Mouse (Mus musculus) ES-Bruce4 (cell line): ENCODE data around the gene Olfr351. TPM values are rescaled to one million over a fixed set of nuclear protein-coding genes. Genes with fewer than 3 reads are reported as not detected.

Experiments
- H3K27ac ChIP-seq: 2 replicates; pipeline ENCODE4 v1.5.1; 2012; ENCODE audit warnings: low read length, inconsistent platforms; ENCODE audit not compliant: insufficient read depth
- H3K27me3 ChIP-seq: 2 replicates; pipeline ENCODE4 v1.6.1; 2012; ENCODE audit warnings: mild to moderate bottlenecking, low read length, inconsistent platforms; ENCODE audit not compliant: control insufficient read depth, poor library complexity, insufficient read depth, severe bottlenecking
- H3K36me3 ChIP-seq: 2 replicates; pipeline ENCODE4 v1.6.1; 2012; ENCODE audit warnings: inconsistent platforms, mild to moderate bottlenecking, low read length, moderate library complexity; ENCODE audit not compliant: control insufficient read depth, poor library complexity, insufficient read depth, severe bottlenecking
- H3K4me1 ChIP-seq: one replicate; pipeline ENCODE4 v1.8.1; 2011; ENCODE audit warnings: low read length; ENCODE audit not compliant: control insufficient read depth, insufficient read depth
- H3K4me3 ChIP-seq: 2 replicates; pipeline ENCODE4 v1.5.1; 2011; ENCODE audit warnings: low read depth, mild to moderate bottlenecking, low read length
- H3K9ac ChIP-seq: 2 replicates; pipeline ENCODE4 v1.6.1; 2012; ENCODE audit warnings: low read depth, mild to moderate bottlenecking, inconsistent platforms; ENCODE audit not compliant: poor library complexity, severe bottlenecking
- H3K9me3 ChIP-seq: replicated peaks from 2 replicates; pipeline ENCODE4 v1.6.1; 2012; ENCODE audit warnings: mild to moderate bottlenecking, low read length, inconsistent platforms; ENCODE audit not compliant: control insufficient read depth, poor library complexity, insufficient read depth, severe bottlenecking
- CTCF ChIP-seq: IDR thresholded peaks from one replicate; pipeline ENCODE4 v1.8.1; 2011; ENCODE audit warnings: low read depth, low read length
- EP300 ChIP-seq: IDR thresholded peaks from 2 replicates; pipeline ENCODE4 v1.6.1; 2011; ENCODE audit warnings: low read depth, low read length; ENCODE audit not compliant: insufficient read depth
- POLR2A ChIP-seq: IDR thresholded peaks from one replicate; pipeline ENCODE4 v1.8.1; 2011; ENCODE audit warnings: low read length; ENCODE audit not compliant: insufficient read depth
- polyA plus RNA-seq: library from polyadenylated mRNA; stranded (reverse); fragments of >200 nt; gene quantifications from 2 replicates; pipeline ENCODE4 v1.2.4, GENCODE M21; 2011; ENCODE audit warnings: low read depth; ENCODE audit not compliant: missing spikeins, insufficient read depth, insufficient read length

Olfr351 gene
- polyA plus RNA-seq, result not detected in 2 replicates

DNA sequence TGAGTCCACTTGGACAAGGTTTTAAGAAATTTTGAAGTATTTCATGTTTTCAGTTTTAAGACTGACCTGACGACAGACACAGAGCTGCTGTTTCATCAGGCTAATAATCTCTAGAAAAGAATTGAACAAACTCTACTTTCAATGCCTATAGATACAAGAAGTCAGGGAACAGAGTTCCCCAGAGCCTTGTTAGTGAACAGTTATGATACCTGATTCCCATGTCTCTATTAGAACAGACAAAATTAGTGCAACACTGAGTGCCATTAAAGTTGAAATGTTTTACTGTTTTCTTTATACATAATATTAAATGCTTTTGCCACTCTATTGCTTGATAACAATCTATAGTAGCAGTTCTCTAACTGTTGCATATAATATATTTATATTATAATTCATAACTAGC lies at the start of gene Olfr351:
Gene Olfr351, minus strand, starts transcription at position 101 of the 400 bp plus-strand sequence.
- Histone ChIP-seq H3K4me3 (no peak within 1 kb of the TSS), H3K9ac (no peak within 1 kb of the TSS), H3K9me3 (no peaks in the 10 kb centered on the region), H3K27me3 (no peaks in the 10 kb centered on the region), H3K27ac (no peak within 1 kb of the TSS), H3K36me3 (no peaks in the 10 kb centered on the region), H3K4me1 (no peaks in the 10 kb centered on the region)
- TF ChIP-seq POLR2A, result no peak
- no peak for TF ChIP-seq CTCF
- TF ChIP-seq EP300, result no peak

DNA sequence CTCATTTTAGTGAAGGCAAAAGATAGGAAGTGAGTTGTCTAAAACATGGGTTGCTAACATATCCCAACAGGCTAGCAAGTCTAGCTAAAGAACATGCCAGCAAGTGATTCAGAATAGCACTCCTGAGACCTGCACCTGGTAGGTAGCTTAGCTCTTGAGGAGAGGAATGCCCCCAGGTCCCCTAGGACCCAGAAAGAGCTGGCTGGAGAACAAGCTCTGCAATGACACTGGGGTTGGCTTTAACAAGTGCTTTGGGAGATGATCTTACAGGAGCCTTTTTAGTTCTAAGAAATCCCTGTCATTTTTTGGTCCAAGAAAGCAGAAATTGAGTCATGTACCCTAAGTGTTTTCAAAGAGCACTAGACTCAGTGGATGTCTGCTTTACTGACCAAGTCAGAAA lies 42.9 kb upstream of the Olfr351 start, which contains the start of gene Olfr354:
Gene Olfr354, plus strand, starts transcription at position 301 of the 400 bp plus-strand sequence.
- H3K9me3 ChIP-seq, result no peaks in the 10 kb centered on the region
- TF ChIP-seq CTCF (no peak), EP300 (no peak), POLR2A (no peak)
- no peak within 1 kb of the TSS for H3K9ac ChIP-seq
- H3K27ac ChIP-seq, result no peak within 1 kb of the TSS
- no peaks in the 10 kb centered on the region for H3K36me3 ChIP-seq
- H3K27me3 ChIP-seq, result no peaks in the 10 kb centered on the region
- H3K4me1 ChIP-seq, result no peaks in the 10 kb centered on the region
- H3K4me3 ChIP-seq, result no peak within 1 kb of the TSS

- Histone ChIP-seq H3K4me1 (no peaks in the 10 kb centered on the region), H3K27ac (no peak overlapping the region), H3K9me3 (no peaks in the 10 kb centered on the region), H3K27me3 (no peaks in the 10 kb centered on the region), H3K9ac (no peak overlapping the region), H3K4me3 (no peak overlapping the region), H3K36me3 (no peaks in the 10 kb centered on the region)
- TF ChIP-seq EP300 (no peak), CTCF (no peak), POLR2A (no peak)
Observed at GRCm38 (mm10) chr2:36897114-36897513, 34.7 kb upstream of the Olfr351 start.

- no peaks in the 10 kb centered on the region for H3K4me1 ChIP-seq
- no peaks in the 10 kb centered on the region for H3K9me3 ChIP-seq
- no peak within 1 kb of the TSS for H3K27ac ChIP-seq
- H3K9ac ChIP-seq, result no peak within 1 kb of the TSS
- H3K4me3 ChIP-seq, result no peak within 1 kb of the TSS
- no peaks in the 10 kb centered on the region for H3K27me3 ChIP-seq
- H3K36me3 ChIP-seq, result no peaks in the 10 kb centered on the region
- TF ChIP-seq POLR2A (no peak), CTCF (no peak), EP300 (no peak)
Observed at GRCm38 (mm10) chr2:36892836-36893235, 30.4 kb upstream of the Olfr351 start, which contains the start of gene Olfr353. Gene Olfr353 (minus strand): TSS chr2:36892936.

DNA sequence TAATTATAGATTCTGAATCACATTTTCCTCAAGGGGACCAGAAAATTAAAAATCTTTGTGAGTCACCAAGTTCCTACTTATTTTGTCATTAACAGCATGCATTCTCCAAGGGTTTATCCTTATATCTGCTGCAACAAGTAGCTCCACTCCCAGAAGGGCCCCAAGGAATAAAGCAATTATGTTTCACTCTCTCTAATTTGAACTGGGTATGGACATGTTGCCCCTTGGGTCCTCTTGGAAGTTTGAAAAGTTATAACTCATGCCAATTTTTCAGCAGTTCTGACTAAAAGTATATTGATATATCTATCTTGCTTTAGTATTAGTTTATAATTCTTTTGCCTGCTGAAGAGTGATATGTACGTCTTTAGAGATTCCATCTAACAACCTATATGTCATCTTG lies 5.7 kb upstream of the Olfr351 start, which contains the start of gene Olfr352:
Gene Olfr352, plus strand, starts transcription at position 301 of the 400 bp plus-strand sequence.
- H3K4me3 ChIP-seq, result no peak within 1 kb of the TSS
- H3K4me1 ChIP-seq, result no peaks in the 10 kb centered on the region
- no peaks in the 10 kb centered on the region for H3K36me3 ChIP-seq
- H3K9me3 ChIP-seq, result no peaks in the 10 kb centered on the region
- H3K27me3 ChIP-seq, result no peaks in the 10 kb centered on the region; the same call in 1 of the 2 replicates
- H3K27ac ChIP-seq, result no peak within 1 kb of the TSS
- H3K9ac ChIP-seq, result no peak within 1 kb of the TSS
- TF ChIP-seq CTCF (no peak), POLR2A (no peak), EP300 (no peak)

GRCm38 (mm10) chr2:36846010-36846409 lies 16.4 kb downstream of the Olfr351 start, which contains the start of gene Olfr350:
Gene Olfr350 (plus strand): TSS chr2:36846310.
- TF ChIP-seq POLR2A, result no peak
- TF ChIP-seq EP300, result no peak
- TF ChIP-seq CTCF, result no peak
- no peaks in the 10 kb centered on the region for H3K9me3 ChIP-seq

More at GRCm38 (mm10) chr2:36846010-36846409, 16.4 kb downstream of the Olfr351 start, which contains the start of gene Olfr350:
- no peak within 1 kb of the TSS for H3K9ac ChIP-seq
- H3K27ac ChIP-seq, result no peak within 1 kb of the TSS
- H3K4me1 ChIP-seq, result no peaks in the 10 kb centered on the region
- no peak within 1 kb of the TSS for H3K4me3 ChIP-seq
- H3K36me3 ChIP-seq, result no peaks in the 10 kb centered on the region
- no peaks in the 10 kb centered on the region for H3K27me3 ChIP-seq
